Comparison of ENCODE assay signal across 8 mouse cellular contexts in genomic region chr11:96982859-96983258, GRCm38 (mm10). TPM values are rescaled to one million over a fixed set of nuclear protein-coding genes. Genes with fewer than 3 reads are reported as not detected.
DNase-seq lines count a peak whose midpoint lies in the region; ATAC-seq lines count a peak whose summit lies in the region.

Sp2 (minus strand) TSS chr11:96982959.

- no peak for ATAC-seq in forebrain, embryonic 11.5 days (replicated peaks; ENCODE audit: low FRiP score)
- ATAC-seq in stomach, embryonic 16.5 days (ENCODE audit: insufficient read depth, low FRiP score) = no peak
- no peak for ATAC-seq in megakaryocyte progenitor cell, adult 5-6 weeks (replicated peaks; ENCODE audit: poor library complexity)

- H3K36me3 ChIP-seq in forebrain, embryonic 11.5 days (ENCODE audit: control insufficient read depth, insufficient read depth, low read length) = no peaks in the 10 kb centered on the region
- H3K36me3 ChIP-seq in stomach, embryonic 16.5 days (ENCODE audit: control insufficient read depth, insufficient read depth, low read length) = no peaks in the 10 kb centered on the region

- H3K27me3 ChIP-seq in forebrain, embryonic 11.5 days (ENCODE audit: control insufficient read depth, insufficient read depth, low read length) = peaks cover 7% of the 10 kb centered on the region; the same call in 1 of the 2 replicates
- no peaks in the 10 kb centered on the region; the same call in none of the 2 replicates for H3K27me3 ChIP-seq in stomach, embryonic 16.5 days (ENCODE audit: control insufficient read depth, insufficient read depth, low read length)

- H3K27ac ChIP-seq in forebrain, embryonic 11.5 days (ENCODE audit: low read depth, low read length) = no peak within 1 kb of the TSS
- H3K27ac ChIP-seq in stomach, embryonic 16.5 days (ENCODE audit: low read length) = no peak within 1 kb of the TSS

- no peak for DNase-seq in layer of hippocampus, adult 18-20 months (ENCODE audit: low spot score in 2 of 2)
- DNase-seq in layer of hippocampus, adult 11-12 months (ENCODE audit: low spot score) = no peak
- DNase-seq in adrenal gland, adult 2 months = no peak
- DNase-seq in forebrain, embryonic 11.5 days (ENCODE audit: low spot score) = no peak
- DNase-seq in layer of hippocampus, postnatal 36 days = no peak
- DNase-seq in lung, postnatal 25 days (ENCODE audit: low spot score) = no peak

- no peaks in the 10 kb centered on the region for H3K9me3 ChIP-seq in forebrain, embryonic 11.5 days (ENCODE audit: control insufficient read depth, low read length)
- no peaks in the 10 kb centered on the region for H3K9me3 ChIP-seq in stomach, embryonic 16.5 days (replicated peaks; ENCODE audit: control insufficient read depth, low read length)

- peaks cover 6% of the 10 kb centered on the region; the same call in 1 of the 2 replicates for H3K4me1 ChIP-seq in forebrain, embryonic 11.5 days (replicated peaks; ENCODE audit: control insufficient read depth, insufficient read depth, low read length)
- peaks cover 6% of the 10 kb centered on the region for H3K4me1 ChIP-seq in stomach, embryonic 16.5 days (ENCODE audit: control insufficient read depth, insufficient read depth, low read length)

- H3K9ac ChIP-seq in forebrain, embryonic 11.5 days (ENCODE audit: low read length) = no peak within 1 kb of the TSS
- H3K9ac ChIP-seq in stomach, embryonic 16.5 days (ENCODE audit: low read length) = no peak within 1 kb of the TSS

- H3K4me3 ChIP-seq in forebrain, embryonic 11.5 days (ENCODE audit: low read depth, low read length) = no peak within 1 kb of the TSS
- H3K4me3 ChIP-seq in stomach, embryonic 16.5 days (replicated peaks; ENCODE audit: low read length) = no peak within 1 kb of the TSS

- 77% methylated on average over 7 of the region's 7 CpGs for WGBS in forebrain, embryonic 11.5 days
- 73% methylated on average over 7 of the region's 7 CpGs for WGBS in stomach, embryonic 16.5 days

- no peak within 1 kb of the TSS for H3K4me2 ChIP-seq in forebrain, embryonic 11.5 days (ENCODE audit: low read depth, low read length, severe bottlenecking)
- no peak within 1 kb of the TSS; the same call in 1 of the 2 replicates for H3K4me2 ChIP-seq in stomach, embryonic 16.5 days (ENCODE audit: low read depth, low read length)

RNA-seq across cellular contexts. Expression of gene Sp2, which starts in this region (rescaled TPM):
- 10 to 100 TPM; 13.0 to 13.4 TPM for total RNA-seq in layer of hippocampus, adult 18-20 months (2021)
- 10 to 100 TPM; 15.4 to 18.6 TPM for total RNA-seq in adrenal gland, adult 2 months (2021)
- polyA plus RNA-seq in adrenal gland, adult 2 months (2012; rRNA removed) = 15.2 and 19.3 TPM in 2 replicates
- 30.9 and 31.0 TPM in 2 replicates for polyA plus RNA-seq in forebrain, embryonic 11.5 days (2014; fragmentation: Nextera tagmentation; extraction: Ambion mirVana)
- total RNA-seq in layer of hippocampus, postnatal 36 days (2021) = 10 to 100 TPM; 12.3 to 12.6 TPM
- polyA plus RNA-seq in stomach, embryonic 16.5 days (2015; fragmentation: Nextera tagmentation; extraction: Ambion mirVana) = 13.4 and 14.6 TPM in 2 replicates
- 21.0 and 27.4 TPM in 2 replicates for total RNA-seq in megakaryocyte progenitor cell, adult 5-6 weeks (2015)
- total RNA-seq in megakaryocyte progenitor cell, adult 5-6 weeks (2017) = 2.3 and 2.8 TPM in 2 replicates
